Mouse (Mus musculus) bone marrow macrophage, adult 2 months (primary cell): ENCODE measurements at regions not wholly inside any gene's neighbourhood (a gene's known extent, or its start where the extent isn't known, plus 50 kb on each side); places are given as distances from the start of the nearest gene placed in this dataset.

Experiments
- CTCF ChIP-seq: IDR thresholded peaks from 2 replicates; pipeline ENCODE4 v1.5.1; 2012; ENCODE audit warnings: low read depth, mild to moderate bottlenecking, low read length, moderate library complexity
- POLR2A ChIP-seq: IDR thresholded peaks from 2 replicates; pipeline ENCODE4 v1.6.1; 2012; ENCODE audit warnings: mild to moderate bottlenecking, low read depth, low read length, borderline replicate concordance

GRCm38 (mm10) chr7:115019369-115019958 lies 276.0 kb downstream of the Insc start:
- no peak for TF ChIP-seq POLR2A
- no peak for TF ChIP-seq CTCF
